Mouse (Mus musculus): ENCODE results near the gene Mesd.

GRCm38 (mm10) chr7:83921637-83922036 lies 37.4 kb downstream of the Mesd start:
- TF ChIP-seq POLR2A (IDR thresholded peaks at IDR 0.05; ENCODE audit: borderline replicate concordance, control insufficient read depth, low read depth, low read length) (no peak), CTCF (IDR thresholded peaks at IDR 0.05; ENCODE audit: control insufficient read depth, insufficient read depth, low read length) (no peak)
